Mouse (Mus musculus) c-Kit-positive CD71-positive TER-119-negative erythroid progenitor cells, embryonic 14.5 days (primary cell): Measurements from ENCODE around the gene Atg13.

Source experiments
- DNase-seq: peaks from one replicate; pipeline ENCODE4 v3.0.0-alpha.2; 2013; ENCODE audit warnings: low read depth

The Atg13 gene

GRCm38 (mm10) chr2:91649152-91649551 lies 61.2 kb downstream of the Atg13 start:
- DNase-seq = no peak

- DNase-seq = no peak
Observed at GRCm38 (mm10) chr2:91646733-91647132, 63.6 kb downstream of the Atg13 start.

- no peak for DNase-seq
Observed at GRCm38 (mm10) chr2:91645811-91646210, 64.6 kb downstream of the Atg13 start.

GRCm38 (mm10) chr2:91645354-91645753 lies 65.0 kb downstream of the Atg13 start:
- no peak for DNase-seq

GRCm38 (mm10) chr2:91644021-91644420 lies 66.4 kb downstream of the Atg13 start:
- no peak for DNase-seq

GRCm38 (mm10) chr2:91642825-91643415 lies 67.5 kb downstream of the Atg13 start:
- DNase-seq = no peak

- DNase-seq = no peak
Observed at GRCm38 (mm10) chr2:91638931-91639330, 71.4 kb downstream of the Atg13 start.

GRCm38 (mm10) chr2:91636727-91637338 lies 73.5 kb downstream of the Atg13 start:
- no peak for DNase-seq

- no peak for DNase-seq
Observed at GRCm38 (mm10) chr2:91636229-91636628, 74.1 kb downstream of the Atg13 start, which contains the start of gene F2. Gene F2 (minus strand): TSS chr2:91636414.

GRCm38 (mm10) chr2:91635486-91635885 lies 74.9 kb downstream of the Atg13 start:
- no peak for DNase-seq

- DNase-seq = peak; percentile 67
Observed at GRCm38 (mm10) chr2:91634841-91635240, 75.5 kb downstream of the Atg13 start.

GRCm38 (mm10) chr2:91633334-91633977 lies 76.9 kb downstream of the Atg13 start:
- DNase-seq = no peak

GRCm38 (mm10) chr2:91632316-91632715 lies 78.1 kb downstream of the Atg13 start:
- no peak for DNase-seq

GRCm38 (mm10) chr2:91631826-91632225 lies 78.5 kb downstream of the Atg13 start:
- DNase-seq = no peak

- DNase-seq = no peak
Observed at GRCm38 (mm10) chr2:91630384-91630783, 80.0 kb downstream of the Atg13 start.

- no peak for DNase-seq
Observed at GRCm38 (mm10) chr2:91629682-91630081, 80.7 kb downstream of the Atg13 start.

- DNase-seq = no peak
Observed at GRCm38 (mm10) chr2:91628171-91628570, 82.2 kb downstream of the Atg13 start.

- no peak for DNase-seq
Observed at GRCm38 (mm10) chr2:91627486-91627885, 82.9 kb downstream of the Atg13 start.
